Mouse (Mus musculus) kidney, embryonic 16.5 days (tissue): ENCODE data around the gene Cby1. TPM values are rescaled to one million over a fixed set of nuclear protein-coding genes. Genes with fewer than 3 reads are reported as not detected.

Source experiments
- ATAC-seq: fragments of 200-750 bp; cut with Nextera tagmentation; 2 replicates; pipeline ENCODE4 v1.8.0; 2017; ENCODE audit warnings: moderate TSS enrichment; ENCODE audit not compliant: low FRiP score, low TSS enrichment
- H3K27ac ChIP-seq: fragments of 300-500 bp; sonication (generic); 2 replicates; pipeline ENCODE4 v1.5.1; 2014; ENCODE audit warnings: low read length
- H3K27me3 ChIP-seq: fragments of 300-500 bp; sonication (generic); 2 replicates; pipeline ENCODE4 v1.6.1; 2014; ENCODE audit warnings: low read length, control low read depth, mixed read lengths; ENCODE audit not compliant: insufficient read depth
- H3K36me3 ChIP-seq: fragments of 300-500 bp; sonication (generic); 2 replicates; pipeline ENCODE4 v1.6.1; 2014; ENCODE audit warnings: low read length, control low read depth, mixed read lengths; ENCODE audit not compliant: insufficient read depth
- H3K4me1 ChIP-seq: fragments of 300-500 bp; sonication (generic); 2 replicates; pipeline ENCODE4 v1.6.1; 2014; ENCODE audit warnings: low read length, control low read depth, mixed read lengths; ENCODE audit not compliant: insufficient read depth
- H3K4me2 ChIP-seq: fragments of 300-500 bp; sonication (generic); replicated peaks from 2 replicates; pipeline ENCODE4 v1.6.1; 2014; ENCODE audit warnings: low read depth, low read length
- H3K4me3 ChIP-seq: fragments of 300-500 bp; sonication (generic); 2 replicates; pipeline ENCODE4 v1.5.1; 2014; ENCODE audit warnings: mild to moderate bottlenecking, low read length
- H3K9ac ChIP-seq: fragments of 300-500 bp; sonication (generic); replicated peaks from 2 replicates; pipeline ENCODE4 v1.6.1; 2014; ENCODE audit warnings: low read length
- H3K9me3 ChIP-seq: fragments of 300-500 bp; sonication (generic); 2 replicates; pipeline ENCODE4 v1.6.1; 2016; ENCODE audit warnings: low read length, control low read depth
- WGBS: fragments of 180-500 bp; shearing (Covaris S2); extraction: QIAGEN DNeasy Blood & Tissue Kit; methylation state at CpG from one replicate; pipeline ENCODE4 v1.1.7; 2014; 5-methylcytosine and 5-hydroxymethylcytosine counted together
- polyA plus RNA-seq: library from polyadenylated mRNA; unstranded; fragments of >200 nt; fragmentation: Nextera tagmentation; extraction: Ambion mirVana; gene quantifications from 2 replicates; pipeline ENCODE4 v1.2.1, GENCODE M21; 2015

Gene Cby1
- polyA plus RNA-seq, 1 experiment from 2014 or later, result 59.8 TPM

DNA sequence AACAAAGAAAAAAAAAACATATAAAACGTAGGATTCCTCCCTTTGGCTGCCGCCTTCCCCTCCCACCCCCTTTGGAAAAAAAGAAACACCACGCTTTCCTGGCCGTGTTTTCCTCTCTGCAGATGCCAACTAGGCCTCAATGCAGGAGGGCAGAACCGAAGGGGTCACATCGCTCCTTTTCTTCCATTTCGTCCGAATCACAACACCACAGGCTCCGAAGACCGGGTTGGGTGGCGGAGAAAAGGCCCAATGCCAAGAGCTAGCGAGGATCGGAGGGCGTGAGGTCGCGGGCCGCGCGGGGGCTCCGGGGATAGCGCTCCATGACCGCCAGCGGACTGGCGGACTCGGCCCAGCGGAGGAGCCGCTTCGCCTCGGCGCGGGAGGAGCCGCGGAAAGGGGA is 28.2 kb downstream of the Cby1 start:
- Histone ChIP-seq H3K27ac (peak overlapping the region; percentile 97), H3K9ac (peak overlapping the region; percentile 95), H3K4me2 (peak overlapping the region; percentile 79), H3K27me3 (no peaks in the 10 kb centered on the region), H3K4me1 (peaks cover 69% of the 10 kb centered on the region), H3K36me3 (no peaks in the 10 kb centered on the region), H3K9me3 (no peaks in the 10 kb centered on the region), H3K4me3 (peak overlapping the region; percentile 83)
- 1% methylated on average over 25 of the region's 33 CpGs for WGBS
- no peak for ATAC-seq

- under 1% methylated on average over 62 of the region's 72 CpGs for WGBS
- no peaks in the 10 kb centered on the region for H3K9me3 ChIP-seq
Measured at GRCm38 (mm10) chr15:79687646-79688267, 28.8 kb downstream of the Cby1 start, which contains the start of gene Josd1. Gene Josd1 (minus strand): TSS chr15:79687919.

GRCm38 (mm10) chr15:79688268-79688956 is 29.4 kb downstream of the Cby1 start:
- 2% methylated on average over 8 of the region's 8 CpGs for WGBS
- Histone ChIP-seq H3K9ac (peak overlapping the region; percentile 95), H3K4me1 (peaks cover 67% of the 10 kb centered on the region), H3K36me3 (no peaks in the 10 kb centered on the region), H3K4me2 (peak overlapping the region; percentile 79), H3K4me3 (peak overlapping the region; percentile 83), H3K27me3 (no peaks in the 10 kb centered on the region), H3K9me3 (no peaks in the 10 kb centered on the region), H3K27ac (peak overlapping the region; percentile 97)
- no peak for ATAC-seq

More at GRCm38 (mm10) chr15:79687646-79688267, 28.8 kb downstream of the Cby1 start, which contains the start of gene Josd1:
- peak within 1 kb of the TSS; percentile 97 for H3K27ac ChIP-seq
- H3K9ac ChIP-seq, result peak within 1 kb of the TSS; percentile 95
- peak; percentile 62 for ATAC-seq
- H3K27me3 ChIP-seq, result no peaks in the 10 kb centered on the region
- peak within 1 kb of the TSS; percentile 79 for H3K4me2 ChIP-seq
- peaks cover 69% of the 10 kb centered on the region for H3K4me1 ChIP-seq
- H3K36me3 ChIP-seq, result no peaks in the 10 kb centered on the region
- H3K4me3 ChIP-seq, result peak within 1 kb of the TSS; percentile 83

DNA sequence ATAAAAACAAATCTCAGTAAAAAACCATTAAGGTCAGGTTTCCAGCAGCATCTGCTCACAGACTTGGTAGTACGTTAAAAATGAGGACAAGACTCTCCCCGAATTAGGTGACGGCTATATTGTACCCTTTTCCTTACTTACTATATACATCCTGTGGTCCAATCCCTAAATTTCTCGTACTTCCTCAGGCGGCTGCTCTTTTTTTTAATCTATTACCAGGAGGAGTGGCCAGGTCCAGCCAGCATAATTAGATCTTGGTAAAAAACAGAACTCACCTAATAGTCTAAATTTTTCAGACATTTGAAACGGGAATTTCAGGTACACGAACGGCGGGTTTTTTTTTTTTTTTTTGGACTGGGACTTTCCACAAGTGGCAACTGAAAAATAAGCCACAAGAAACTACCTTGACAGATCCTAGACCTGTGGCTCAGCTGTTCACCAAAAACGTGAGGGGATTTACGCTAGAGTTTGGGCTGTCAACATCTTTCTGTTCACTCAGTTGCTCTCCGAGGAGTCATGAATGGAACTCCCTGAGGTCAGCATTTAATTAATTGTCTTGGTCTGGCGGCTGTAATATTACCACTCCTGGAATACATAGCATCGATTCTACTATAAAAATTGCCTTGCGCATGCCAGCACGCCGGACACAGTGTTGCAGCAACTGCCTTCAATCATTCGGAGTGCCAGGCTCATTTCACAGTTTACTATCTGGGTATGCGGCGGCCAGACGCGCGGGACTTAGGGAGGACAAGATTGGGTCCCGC is 30.8 kb downstream of the Cby1 start:
- Histone ChIP-seq H3K36me3 (0 out of 2 replicates have a peak, but pooled peaks cover under 1% of the 10 kb centered on the region), H3K4me1 (peaks cover 60% of the 10 kb centered on the region), H3K27me3 (no peaks in the 10 kb centered on the region), H3K9me3 (no peaks in the 10 kb centered on the region), H3K9ac (peak overlapping the region; percentile 56), H3K4me3 (peak overlapping the region; percentile 91), H3K27ac (peak overlapping the region; percentile 53; the same call in 1 of the 2 replicates), H3K4me2 (peak overlapping the region; percentile 84)
- ATAC-seq, result no peak
- 7% methylated on average over 24 of the region's 24 CpGs for WGBS

DNA sequence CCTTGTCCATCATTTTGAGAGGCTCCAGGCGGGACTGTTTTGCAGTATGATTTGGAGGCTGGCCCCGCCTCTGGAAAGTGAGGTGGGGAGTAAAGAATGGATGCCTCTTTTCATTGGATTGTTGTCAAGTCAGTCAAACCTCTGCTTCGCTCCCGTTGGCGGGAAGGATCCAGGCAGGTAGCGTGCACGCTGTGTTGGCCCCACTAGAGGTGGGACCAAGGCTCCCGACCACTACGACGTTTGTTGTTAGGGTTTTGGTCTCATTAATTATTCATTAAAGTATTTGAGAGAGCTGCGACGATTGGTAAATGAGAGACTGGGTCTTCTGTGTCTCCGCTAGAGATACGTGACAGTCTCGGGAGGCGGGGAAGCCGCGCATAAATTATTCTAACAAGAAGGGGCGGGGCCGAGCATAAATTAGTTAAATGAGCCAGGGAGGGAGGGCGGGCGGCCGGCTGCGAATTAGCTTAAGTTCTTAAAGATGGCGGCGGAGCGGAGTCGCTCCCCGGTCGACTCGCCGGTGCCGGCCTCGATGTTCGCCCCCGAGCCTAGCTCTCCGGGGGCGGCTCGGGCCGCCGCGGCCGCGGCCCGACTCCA is 31.5 kb downstream of the Cby1 start, which contains the start of gene Gtpbp1:
Gene Gtpbp1, plus strand, starts transcription at position 420 of the 597 bp plus-strand sequence.
- Histone ChIP-seq H3K4me3 (peak within 1 kb of the TSS; percentile 91), H3K36me3 (0 out of 2 replicates have a peak, but pooled peaks cover 3% of the 10 kb centered on the region), H3K4me2 (peak within 1 kb of the TSS; percentile 84), H3K9me3 (no peaks in the 10 kb centered on the region), H3K27ac (peak within 1 kb of the TSS; percentile 75), H3K4me1 (peaks cover 53% of the 10 kb centered on the region), H3K27me3 (no peaks in the 10 kb centered on the region), H3K9ac (peak within 1 kb of the TSS; percentile 91)
- peak; percentile 97 for ATAC-seq
- under 1% methylated on average over 45 of the region's 45 CpGs for WGBS

DNA sequence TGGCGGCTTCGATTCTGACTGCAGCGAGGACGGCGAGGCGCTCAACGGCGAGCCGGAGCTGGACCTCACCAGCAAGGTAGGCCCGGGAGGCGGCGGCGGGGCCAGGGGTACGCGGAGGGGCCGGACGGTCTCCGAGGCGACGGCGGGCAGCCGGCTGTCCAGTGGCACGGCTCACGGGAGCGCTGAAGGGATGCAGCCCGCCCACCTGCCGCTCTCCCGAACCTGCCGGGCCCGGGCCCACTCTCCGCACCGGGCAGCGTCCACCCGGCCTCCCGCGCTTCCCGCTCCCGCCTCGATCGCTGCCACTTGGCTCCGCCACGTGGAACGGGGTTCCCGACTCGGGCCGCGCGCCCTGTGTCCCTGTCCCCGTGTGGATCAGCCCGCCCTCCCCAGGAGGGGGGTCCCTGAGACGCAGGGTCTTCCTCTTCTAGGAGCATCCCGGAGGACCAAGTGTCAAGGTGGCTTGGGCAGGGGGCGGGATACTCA is 32.1 kb downstream of the Cby1 start:
- ATAC-seq, result peak; percentile 9
- WGBS, result 0% methylated on average over 45 of the region's 53 CpGs
- H3K4me2 ChIP-seq, result peak overlapping the region; percentile 76
- H3K9me3 ChIP-seq, result no peaks in the 10 kb centered on the region
- H3K27ac ChIP-seq, result peak overlapping the region; percentile 75
- H3K4me3 ChIP-seq, result peak overlapping the region; percentile 91
- 0 out of 2 replicates have a peak, but pooled peaks cover 3% of the 10 kb centered on the region for H3K36me3 ChIP-seq
- no peaks in the 10 kb centered on the region for H3K27me3 ChIP-seq
- H3K4me1 ChIP-seq, result peaks cover 48% of the 10 kb centered on the region
- peak overlapping the region; percentile 91 for H3K9ac ChIP-seq

DNA sequence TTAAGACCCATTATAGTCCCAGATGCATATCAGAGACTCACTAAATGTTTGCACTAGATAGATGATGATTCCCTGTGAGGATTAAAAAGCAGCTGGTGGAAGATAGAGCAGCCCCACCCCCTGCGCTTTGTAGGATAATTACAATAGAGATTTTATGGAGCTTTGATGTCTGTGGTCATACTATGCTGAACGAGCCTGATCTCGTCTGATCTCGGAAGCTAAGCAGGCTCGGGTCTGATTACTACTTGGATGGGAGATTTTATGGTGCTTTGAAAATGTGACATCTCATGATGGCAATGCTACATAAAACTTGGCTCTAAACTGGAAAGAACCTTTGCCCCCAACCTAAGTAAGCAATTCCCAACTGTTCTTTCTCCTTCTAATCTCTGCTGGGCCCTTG is 33.3 kb downstream of the Cby1 start:
- Histone ChIP-seq H3K27me3 (no peaks in the 10 kb centered on the region), H3K4me3 (no peak overlapping the region), H3K4me1 (peaks cover 55% of the 10 kb centered on the region), H3K9me3 (no peaks in the 10 kb centered on the region), H3K27ac (no peak overlapping the region), H3K9ac (no peak overlapping the region), H3K4me2 (peak overlapping the region; percentile 76; the same call in 1 of the 2 replicates), H3K36me3 (0 out of 2 replicates have a peak, but pooled peaks cover 3% of the 10 kb centered on the region)
- 51% methylated on average over 5 of the region's 5 CpGs for WGBS
- no peak for ATAC-seq

DNA sequence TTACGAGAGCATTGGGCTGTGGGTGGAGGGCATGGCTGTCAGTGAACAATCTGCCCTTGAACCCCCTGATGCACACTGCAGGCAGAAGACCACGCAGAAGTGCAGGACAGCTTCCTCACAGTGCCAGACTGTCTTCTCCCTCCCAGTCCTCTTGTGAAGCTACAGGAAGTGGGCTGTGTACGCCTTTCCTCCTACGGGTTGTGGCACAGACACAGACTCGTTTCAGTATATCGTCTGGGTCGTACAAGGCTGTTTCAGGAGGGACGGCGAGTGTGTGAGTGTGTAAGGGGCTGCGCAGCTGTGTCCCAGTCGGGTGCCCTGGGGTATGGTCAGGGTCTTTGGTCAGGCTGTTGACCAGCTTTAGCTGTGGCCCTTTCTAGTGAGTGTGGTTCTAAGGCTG is 34.7 kb downstream of the Cby1 start:
- Histone ChIP-seq H3K4me2 (no peak overlapping the region), H3K27me3 (no peaks in the 10 kb centered on the region), H3K36me3 (0 out of 2 replicates have a peak, but pooled peaks cover 3% of the 10 kb centered on the region), H3K4me3 (0 out of 2 replicates have a peak overlapping the region, but pooled peaks have one; percentile 5), H3K4me1 (peaks cover 57% of the 10 kb centered on the region), H3K27ac (no peak overlapping the region), H3K9me3 (no peaks in the 10 kb centered on the region), H3K9ac (no peak overlapping the region)
- ATAC-seq, result no peak
- 69% methylated on average over 11 of the region's 11 CpGs for WGBS

- no peak for ATAC-seq
- H3K4me1 ChIP-seq, result peaks cover 53% of the 10 kb centered on the region
- H3K27me3 ChIP-seq, result no peaks in the 10 kb centered on the region
- H3K9me3 ChIP-seq, result no peaks in the 10 kb centered on the region
- no peak overlapping the region for H3K9ac ChIP-seq
- no peak overlapping the region for H3K4me2 ChIP-seq
- WGBS, result 91% methylated on average over 4 of the region's 4 CpGs
- H3K27ac ChIP-seq, result no peak overlapping the region
- H3K36me3 ChIP-seq, result 0 out of 2 replicates have a peak, but pooled peaks cover 3% of the 10 kb centered on the region
- H3K4me3 ChIP-seq, result no peak overlapping the region
Measured at GRCm38 (mm10) chr15:79694512-79694911, 35.5 kb downstream of the Cby1 start.
